Mouse (Mus musculus) left cerebral cortex, postnatal 25 days (tissue): ENCODE results near the gene Ptpn6. TPM values are rescaled to one million over a fixed set of nuclear protein-coding genes. Genes with fewer than 3 reads are reported as not detected.

ENCODE experiments used
- DNase-seq, 2 experiments: peaks; one replicate each; pipeline ENCODE4 v3.0.0; 2022; ENCODE audit warnings: low spot score in 2 of 2, mixed read lengths in 1 of 2
- intact Hi-C: fragments of 180-260 bp; cut with DNase I; formaldehyde crosslinking; loops from one replicate; pipeline ENCODE4 v1.15.1; 2025
- total RNA-seq, 2 experiments: library from RNA; stranded (reverse); gene quantifications; 2 replicates each; pipeline ENCODE4 v1.2.3; 2021

The Ptpn6 gene
- total RNA-seq = 1 to 10 TPM; 3.1 to 4.5 TPM

DNA sequence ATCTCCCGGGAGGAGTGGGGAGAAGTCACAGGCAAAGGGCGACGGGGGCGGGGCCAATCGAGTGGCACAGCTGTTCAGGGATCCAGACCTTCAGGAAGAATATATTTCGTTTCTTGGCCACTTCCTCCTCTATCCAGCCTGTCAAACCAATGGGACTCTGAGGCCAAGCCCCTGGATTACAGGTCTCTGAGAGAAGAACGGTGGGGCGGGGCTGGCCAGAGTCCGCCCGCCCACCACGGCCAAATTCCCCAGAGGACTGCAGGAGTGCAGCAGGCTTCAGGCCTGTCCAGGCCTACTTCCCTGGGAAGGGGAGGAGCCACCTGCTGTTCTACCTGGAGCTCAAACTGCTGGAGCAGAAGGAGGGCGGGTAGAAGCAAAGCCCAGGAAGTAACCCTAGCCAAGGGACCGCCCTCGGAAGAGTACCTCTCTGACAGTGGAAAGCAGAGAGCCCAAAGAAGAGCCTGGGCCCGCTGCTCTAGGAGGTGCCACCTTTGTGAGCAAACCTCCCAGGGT lies at the start of gene Ptpn6:
TSS of gene Ptpn6 (minus strand) at position 204 of the 513 bp plus-strand sequence.
- intact Hi-C loops = no loop called here
- DNase-seq = no peak

DNA sequence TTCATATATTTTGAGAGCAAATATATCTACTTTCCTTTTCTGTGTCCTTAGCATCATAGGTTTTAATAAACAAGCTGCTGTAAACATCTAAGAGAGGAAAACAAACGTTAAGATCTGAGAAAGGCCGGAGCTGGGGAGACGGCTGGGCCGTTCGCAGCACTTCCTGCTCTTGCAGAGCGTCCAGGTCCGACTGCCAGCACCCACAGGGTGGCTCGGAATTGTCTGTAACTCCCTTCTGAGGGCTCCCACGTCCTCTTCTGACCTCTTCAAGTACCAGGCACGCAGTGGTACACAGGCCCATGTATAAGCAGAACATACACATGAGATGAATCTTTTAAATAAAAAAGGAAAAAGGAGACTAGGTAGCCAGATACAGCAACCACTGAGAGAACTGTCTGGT lies 49.2 kb upstream of the Ptpn6 start:
- no peak for DNase-seq
- intact Hi-C loops = no loop called here

GRCm38 (mm10) chr6:124786756-124787420 lies 48.4 kb upstream of the Ptpn6 start:
- DNase-seq = peak in 1 of 2 experiments; percentile 69

GRCm38 (mm10) chr6:124782436-124782835 lies 43.9 kb upstream of the Ptpn6 start:
- no peak for DNase-seq
- intact Hi-C loops = no loop called here

More at GRCm38 (mm10) chr6:124786756-124787420, 48.4 kb upstream of the Ptpn6 start:
- intact Hi-C loops = no loop called here

DNA sequence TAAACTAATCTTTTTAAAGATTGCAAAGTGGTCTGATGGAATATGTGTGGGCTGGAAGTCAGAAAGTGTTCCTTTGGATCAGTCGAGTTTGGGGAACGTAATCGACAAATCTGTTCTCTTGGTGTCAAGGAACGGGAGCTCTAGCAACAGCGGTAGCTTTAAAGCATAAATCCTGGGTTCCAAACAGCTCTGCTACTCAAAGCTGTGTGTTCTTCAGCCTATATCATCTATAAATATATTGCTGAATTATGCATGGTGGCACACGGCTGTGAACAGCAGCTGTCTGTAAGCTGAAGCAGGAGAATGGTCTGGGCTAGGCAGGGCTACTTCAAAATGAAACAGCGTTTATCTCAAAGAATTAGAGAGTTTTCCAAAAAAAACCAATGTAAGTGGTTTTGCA lies 42.4 kb upstream of the Ptpn6 start:
- DNase-seq = peak in 1 of 2 experiments; percentile 51
- intact Hi-C loops = no loop called here

- intact Hi-C loops = no loop called here
- DNase-seq = no peak
These were observed 41.5 kb upstream of the Ptpn6 start for GRCm38 (mm10) chr6:124779984-124780416.

GRCm38 (mm10) chr6:124779222-124779983 lies 40.9 kb upstream of the Ptpn6 start, which contains the start of gene Lrrc23:
Gene Lrrc23, minus strand, starts transcription at chr6:124779727.
- intact Hi-C loops = no loop called here
- DNase-seq = no peak

DNA sequence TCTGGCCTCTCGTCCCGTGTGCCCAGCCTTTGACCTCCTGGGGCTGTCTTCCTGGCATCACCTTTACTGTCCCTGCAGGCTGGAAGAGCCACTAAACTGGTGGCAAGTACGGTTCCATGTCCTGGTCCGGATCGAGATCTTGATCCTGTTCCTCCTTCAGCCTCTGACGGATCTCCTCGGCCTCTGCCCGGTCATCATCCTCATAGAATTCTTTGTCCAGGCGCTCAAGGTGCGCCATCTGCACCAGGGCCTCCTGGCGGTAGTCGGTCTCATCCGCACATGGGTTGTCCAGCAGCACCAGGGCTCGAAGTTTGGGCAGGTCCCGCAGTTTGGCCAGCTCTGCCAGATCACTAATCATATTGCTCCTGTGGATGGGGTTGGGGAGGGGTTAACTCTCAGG lies 32.0 kb upstream of the Ptpn6 start:
- no peak for DNase-seq
- intact Hi-C loops = no loop called here

GRCm38 (mm10) chr6:124770013-124770412 lies 31.5 kb upstream of the Ptpn6 start:
- intact Hi-C loops = no loop called here

DNA sequence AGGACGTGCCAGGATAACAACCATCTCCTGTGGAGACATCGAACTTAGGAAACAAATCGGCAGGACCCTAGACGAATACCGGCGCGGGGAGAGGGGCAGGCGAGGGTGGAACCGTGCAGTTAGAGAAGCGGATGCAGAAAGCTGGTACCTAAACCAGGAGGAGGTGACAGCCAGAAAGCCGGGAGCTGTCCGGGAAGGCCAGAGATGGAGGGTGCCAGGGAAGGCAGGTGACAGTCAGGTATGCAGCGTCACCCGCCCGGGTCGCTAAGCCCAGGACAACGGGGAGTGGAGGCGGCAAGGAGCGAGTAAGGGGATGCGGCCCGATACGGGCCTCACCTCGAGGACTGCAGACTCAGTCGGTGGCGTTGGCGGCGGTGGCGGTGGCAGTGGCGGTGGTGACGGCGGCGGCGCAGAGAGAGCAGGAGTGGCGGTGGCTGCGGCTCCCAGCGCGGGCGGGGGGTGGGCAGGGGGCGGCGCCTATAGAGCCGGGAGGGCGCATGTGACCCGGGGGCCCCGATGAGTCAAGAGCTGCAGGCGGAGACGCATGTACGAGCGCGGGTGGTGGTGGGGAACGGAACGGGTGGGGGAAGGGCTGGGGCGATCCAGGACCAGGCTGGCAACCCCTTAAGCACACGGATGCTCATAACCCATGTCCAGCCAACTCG lies 30.7 kb upstream of the Ptpn6 start, which contains the start of gene Eno2:
TSS of gene Eno2 (minus strand) at position 573 of the 665 bp plus-strand sequence.
- intact Hi-C loops = loop anchor here (1.0 to 2.0 kb wide), 2 partner anchors 36 to 40 kb away; no protein-coding TSS in a partner anchor
- peak; percentile 81 to 84 for DNase-seq

More at GRCm38 (mm10) chr6:124770013-124770412, 31.5 kb upstream of the Ptpn6 start:
- DNase-seq = no peak

DNA sequence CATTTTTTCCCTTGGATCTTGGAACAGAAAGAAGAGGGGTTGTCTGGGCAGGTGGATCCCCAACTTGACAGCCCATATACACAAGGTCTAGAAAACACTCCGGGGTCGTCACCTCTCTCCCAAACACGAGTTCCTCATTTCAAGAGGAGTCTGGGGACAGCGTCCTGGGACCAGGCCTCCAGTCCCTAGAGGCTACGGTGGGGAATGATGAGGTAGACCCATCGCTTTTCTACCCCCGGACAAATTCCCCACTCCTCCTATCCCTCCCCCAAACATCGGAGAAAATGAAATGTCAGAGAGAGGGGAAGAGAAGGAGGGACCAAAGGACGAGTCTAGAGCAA lies 30.2 kb upstream of the Ptpn6 start:
- intact Hi-C loops = loop anchor here (1.0 to 2.0 kb wide), 2 partner anchors 36 to 41 kb away; no protein-coding TSS in a partner anchor
- DNase-seq = no peak

DNA sequence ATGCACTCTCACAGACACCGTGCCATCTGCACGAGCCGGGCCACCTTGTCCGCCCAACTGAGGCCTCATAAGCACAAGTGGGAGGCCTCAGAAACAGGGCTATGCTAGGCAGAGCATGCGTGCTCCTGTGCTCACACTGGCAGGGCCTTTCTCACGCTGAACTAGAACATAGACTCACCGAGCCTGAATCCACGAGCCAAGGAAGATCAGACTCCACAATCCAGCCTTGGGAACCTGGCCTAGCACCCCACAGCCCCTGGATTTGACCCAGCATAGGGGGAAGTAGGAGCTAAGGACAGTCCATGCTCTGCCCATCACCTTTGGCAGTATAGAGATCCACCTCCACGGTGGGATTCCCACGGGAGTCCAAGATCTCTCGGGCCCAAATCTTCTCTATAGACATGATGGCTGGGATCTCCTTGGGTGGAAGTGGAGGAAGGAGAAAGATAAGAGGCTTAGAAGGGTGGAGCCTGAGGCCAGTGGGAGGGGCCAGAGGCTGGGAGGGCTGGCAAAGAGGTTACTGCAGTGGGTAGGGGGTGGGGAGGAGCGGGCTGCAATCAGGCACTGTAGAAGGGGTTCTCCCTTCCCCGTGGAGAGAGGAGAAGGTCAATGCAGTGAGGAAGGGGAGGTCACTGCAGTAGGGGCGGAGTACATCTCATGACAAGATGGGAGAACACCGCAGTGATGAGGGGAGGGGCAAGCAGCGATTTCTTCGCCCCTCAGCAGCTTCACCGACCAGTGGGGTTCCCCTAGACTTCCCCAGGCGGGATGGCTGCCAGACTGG lies 29.6 kb upstream of the Ptpn6 start:
- intact Hi-C loops = loop anchor here (2.0 kb wide), 1 partner anchor 37 kb away; no protein-coding TSS in a partner anchor

GRCm38 (mm10) chr6:124767536-124767919 lies 29.0 kb upstream of the Ptpn6 start:
- intact Hi-C loops = no loop called here
- no peak for DNase-seq

More for the DNA sequence above, 29.6 kb upstream of the Ptpn6 start:
- DNase-seq = peak in 1 of 2 experiments; percentile 76

- intact Hi-C loops = no loop called here
- no peak for DNase-seq
These were observed 27.4 kb upstream of the Ptpn6 start for GRCm38 (mm10) chr6:124765951-124766350.

DNA sequence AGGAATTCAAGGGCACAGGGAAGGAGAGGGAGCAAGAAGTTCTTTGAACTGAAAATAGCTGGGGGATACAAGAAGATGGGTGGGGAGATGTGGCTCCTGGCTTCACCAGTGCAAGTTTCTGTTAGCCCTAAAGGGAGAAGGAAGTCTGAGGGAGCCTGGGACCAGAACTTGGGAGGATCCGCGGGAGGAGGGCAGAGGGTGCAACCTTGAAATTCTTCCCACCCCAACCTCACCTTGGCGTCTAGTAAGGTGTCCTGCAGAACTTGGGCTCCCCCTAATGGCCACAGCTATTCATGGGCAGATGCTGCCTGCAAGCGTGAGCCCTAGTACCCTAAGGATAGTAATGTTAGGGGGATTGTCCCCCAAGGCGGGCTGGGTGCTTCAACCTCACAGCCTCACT lies 20.7 kb upstream of the Ptpn6 start:
- intact Hi-C loops = loop anchor here (2.0 to 5.0 kb wide), 3 partner anchors 14 to 97 kb away; partner anchors contain the start of genes Emg1, Lpcat3 and Phb2
- DNase-seq = peak; percentile 83 to 86

GRCm38 (mm10) chr6:124758849-124759232 lies 20.3 kb upstream of the Ptpn6 start:
- no peak for DNase-seq
- intact Hi-C loops = loop anchor here (2.0 to 5.0 kb wide), 3 partner anchors 14 to 97 kb away; partner anchors contain the start of genes Emg1, Lpcat3 and Phb2

GRCm38 (mm10) chr6:124757909-124758848 lies 19.7 kb upstream of the Ptpn6 start:
- peak; percentile 66 to 77 for DNase-seq
- intact Hi-C loops = loop anchor here (2.0 to 5.0 kb wide), 3 partner anchors 13 to 96 kb away; partner anchors contain the start of genes Emg1, Lpcat3 and Phb2
